Comparison of ENCODE assay signal across 14 mouse cellular contexts in the genomic region with DNA sequence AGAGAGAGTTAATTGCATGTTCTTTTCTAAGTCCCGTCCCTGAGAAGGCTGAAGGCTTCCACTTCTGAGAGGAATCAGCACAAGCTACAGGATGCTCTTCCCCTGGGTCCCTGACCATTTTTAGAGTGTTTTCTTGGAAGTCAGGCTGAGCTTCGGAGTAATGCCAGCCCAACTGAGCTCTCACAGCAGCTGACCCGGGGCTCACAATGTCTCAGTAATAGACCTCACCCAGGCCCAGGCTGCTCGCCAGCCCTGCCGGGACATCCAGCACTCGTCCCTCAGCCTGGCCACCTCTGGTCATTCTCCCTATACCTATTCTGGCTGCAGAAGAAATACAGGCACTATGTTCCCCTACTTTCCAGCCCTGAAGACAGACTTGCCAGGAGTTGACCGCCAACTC. TPM values are rescaled to one million over a fixed set of nuclear protein-coding genes. Genes with fewer than 3 reads are reported as not detected.
A peak's percentile ranks its signal among the peaks of the same experiment; 100 is the strongest.
DNase-seq lines count a peak whose midpoint lies in the region; ATAC-seq and TF ChIP-seq lines count a peak whose summit lies in the region.
"Had no signal": no experiment of that assay in that cellular context is flagged by ENCODE, and none has a peak within 500 bp of the region (broad histone marks: within the 10 kb centered on the region; RNA-seq: fewer than 3 reads in every experiment).

No protein-coding gene starts in this region.

- no peak for TF ChIP-seq CTCF in layer of hippocampus, adult 2 months (conservative IDR thresholded peaks at IDR 0.05)

- ATAC-seq in kidney, embryonic 15.5 days (replicated peaks; ENCODE audit: low FRiP score) = no peak
- ATAC-seq: forebrain, embryonic 15.5 days; liver, embryonic 12.5 days had no signal

- H3K4me2 ChIP-seq in kidney, embryonic 15.5 days = no peak overlapping the region
- H3K4me2 ChIP-seq: forebrain, embryonic 15.5 days; liver, embryonic 12.5 days had no signal

- H3K9ac ChIP-seq in kidney, embryonic 15.5 days = no peak overlapping the region
- H3K9ac ChIP-seq: forebrain, embryonic 15.5 days; liver, embryonic 12.5 days had no signal

- peak overlapping the region; percentile 59; the same call in 1 of the 2 replicates for H3K27ac ChIP-seq in layer of hippocampus, adult 2 months
- no peak overlapping the region for H3K27ac ChIP-seq in kidney, embryonic 15.5 days
- H3K27ac ChIP-seq: forebrain, embryonic 15.5 days; left cerebral cortex, adult 2 months; liver, embryonic 12.5 days had no signal

- H3K36me3 ChIP-seq in kidney, embryonic 15.5 days = no peaks in the 10 kb centered on the region
- H3K36me3 ChIP-seq: forebrain, embryonic 15.5 days; G1E; liver, embryonic 12.5 days had no signal

- peak; percentile 27 for DNase-seq in adrenal gland, postnatal 14 days
- DNase-seq in adrenal gland, adult 8-10 months = no peak
- peak in 1 of 2 experiments; percentile 40 for DNase-seq in layer of hippocampus, adult 2 months (ENCODE audit: low spot score in 2 of 2)
- no peak for DNase-seq in layer of hippocampus, adult 8-10 months (ENCODE audit: low spot score in 2 of 2)
- peak; percentile 92 to 93 for DNase-seq in gastrocnemius, adult 8-10 months (ENCODE audit: low spot score in 2 of 2)
- peak; percentile 64 for DNase-seq in heart, postnatal 4 days
- DNase-seq in embryo, embryonic 10 days (ENCODE audit: low spot score) = no peak

- H3K4me3 ChIP-seq in layer of hippocampus, adult 2 months = no peak overlapping the region
- no peak overlapping the region for H3K4me3 ChIP-seq in kidney, embryonic 15.5 days (replicated peaks)
- H3K4me3 ChIP-seq: forebrain, embryonic 15.5 days; left cerebral cortex, adult 2 months; liver, embryonic 12.5 days had no signal

- no peaks in the 10 kb centered on the region for H3K27me3 ChIP-seq in kidney, embryonic 15.5 days
- H3K27me3 ChIP-seq: forebrain, embryonic 15.5 days had no signal

- no peaks in the 10 kb centered on the region for H3K9me3 ChIP-seq in kidney, embryonic 15.5 days (replicated peaks)
- H3K9me3 ChIP-seq: forebrain, embryonic 15.5 days; G1E; liver, embryonic 12.5 days had no signal

- H3K4me1 ChIP-seq in kidney, embryonic 15.5 days = peaks cover 6% of the 10 kb centered on the region; the same call in 1 of the 2 replicates
- H3K4me1 ChIP-seq: liver, embryonic 12.5 days had no signal

- 74% methylated on average over 7 of the region's 7 CpGs for WGBS in kidney, embryonic 15.5 days

RNA-seq across cellular contexts. Expression of gene Eps8l3, which starts 35.7 kb away (rescaled TPM):
- not detected in 2 replicates for total RNA-seq in adrenal gland, postnatal 14 days (2021)
- not detected for total RNA-seq in adrenal gland, adult 8-10 months (2022)
- not detected for total RNA-seq in layer of hippocampus, adult 2 months (2021)
- total RNA-seq in layer of hippocampus, adult 8-10 months (2022) = not detected
- not detected for total RNA-seq in gastrocnemius, adult 8-10 months (2022)
- total RNA-seq in heart, postnatal 4 days (2021) = not detected
- polyA plus RNA-seq in kidney, embryonic 15.5 days (2015; fragmentation: Nextera tagmentation; extraction: Ambion mirVana) = 0.73 TPM in 1 of 2 replicates, not detected in the other
- total RNA-seq: G1E; left cerebral cortex, adult 2 months; megakaryocyte, adult 5-6 weeks had no signal
- polyA plus RNA-seq: forebrain, embryonic 15.5 days; G1E; kidney, embryonic 16.5 days; liver, embryonic 12.5 days had no signal

RNA-seq across cellular contexts. Expression of gene Gstm5, which starts 54.3 kb away (rescaled TPM):
- total RNA-seq in adrenal gland, postnatal 14 days (2021) = 28.2 and 30.2 TPM in 2 replicates
- 10 to 100 TPM; 28.1 to 51.7 (median 37.1) TPM for total RNA-seq in adrenal gland, adult 8-10 months (2022)
- 100 to 1,000 TPM; 282 to 304 TPM for total RNA-seq in layer of hippocampus, adult 2 months (2021)
- total RNA-seq in layer of hippocampus, adult 8-10 months (2022) = 100 to 1,000 TPM; 226 to 282 (median 255) TPM
- total RNA-seq in gastrocnemius, adult 8-10 months (2022) = 10 to 100 TPM; 86.8 to 93.3 (median 88.1) TPM
- 10 to 100 TPM; 48.2 to 50.6 TPM for total RNA-seq in heart, postnatal 4 days (2021)
- polyA plus RNA-seq in kidney, embryonic 15.5 days (2015; fragmentation: Nextera tagmentation; extraction: Ambion mirVana) = 162 and 169 TPM in 2 replicates
- total RNA-seq: G1E had no signal
- polyA plus RNA-seq: G1E had no signal

Comparison
In these comparisons a context has a peak if more than half of its experiments do, and no peak if none do; other contexts are left out.
1. DNase-seq: peak in adrenal gland, postnatal 14 days (single experiment), gastrocnemius, adult 8-10 months (2 of 2) and heart, postnatal 4 days (single experiment); none in adrenal gland, adult 8-10 months (single experiment), layer of hippocampus, adult 8-10 months (0 of 2) and embryo, embryonic 10 days (single experiment).